Mouse (Mus musculus): Measurements from ENCODE around the gene Cilp2. TPM values are rescaled to one million over a fixed set of nuclear protein-coding genes. Genes with fewer than 3 reads are reported as not detected.

Gene Cilp2
- polyA plus RNA-seq, 1 experiment from 2014 or later = 0.35 TPM

GRCm38 (mm10) chr8:69919876-69920662 is 32.6 kb upstream of the Cilp2 start:
- no peak overlapping the region for H3K9ac ChIP-seq (ENCODE audit: low read length)
- DNase-seq (ENCODE audit: low spot score) (no peak), ATAC-seq (replicated peaks; ENCODE audit: low FRiP score) (peak; percentile 53)
- WGBS = 60% methylated on average over 11 of the region's 11 CpGs
- no peaks in the 10 kb centered on the region for H3K27me3 ChIP-seq (ENCODE audit: control insufficient read depth, insufficient read depth, low read length)
- no peaks in the 10 kb centered on the region; the same call in 1 of the 2 replicates for H3K4me1 ChIP-seq (replicated peaks; ENCODE audit: control insufficient read depth, insufficient read depth, low read length)
- no peak overlapping the region for H3K4me3 ChIP-seq (ENCODE audit: low read depth, low read length)
- no peak overlapping the region for H3K4me2 ChIP-seq (ENCODE audit: low read depth, low read length, severe bottlenecking)
- H3K36me3 ChIP-seq (ENCODE audit: control insufficient read depth, insufficient read depth, low read length) = peaks cover 5% of the 10 kb centered on the region; the same call in 1 of the 2 replicates
- H3K9me3 ChIP-seq (ENCODE audit: control insufficient read depth, low read length) = no peaks in the 10 kb centered on the region
- peak overlapping the region; percentile 58; the same call in 1 of the 2 replicates for H3K27ac ChIP-seq (ENCODE audit: low read depth, low read length)

GRCm38 (mm10) chr8:69919010-69919409 is 31.5 kb upstream of the Cilp2 start:
- Histone ChIP-seq H3K27me3 (ENCODE audit: control insufficient read depth, insufficient read depth, low read length) (no peaks in the 10 kb centered on the region), H3K9ac (ENCODE audit: low read length) (no peak overlapping the region), H3K4me3 (ENCODE audit: low read depth, low read length) (no peak overlapping the region), H3K4me2 (ENCODE audit: low read depth, low read length, severe bottlenecking) (no peak overlapping the region), H3K27ac (ENCODE audit: low read depth, low read length) (no peak overlapping the region), H3K36me3 (ENCODE audit: control insufficient read depth, insufficient read depth, low read length) (peaks cover 7% of the 10 kb centered on the region; the same call in 1 of the 2 replicates), H3K9me3 (ENCODE audit: control insufficient read depth, low read length) (no peaks in the 10 kb centered on the region), H3K4me1 (replicated peaks; ENCODE audit: control insufficient read depth, insufficient read depth, low read length) (no peaks in the 10 kb centered on the region; the same call in 1 of the 2 replicates)
- ATAC-seq (replicated peaks; ENCODE audit: low FRiP score) (peak; percentile 47), DNase-seq (ENCODE audit: low spot score) (peak; percentile 82)
- 78% methylated on average over 1 of the region's 1 CpGs for WGBS

GRCm38 (mm10) chr8:69918506-69918905 is 31.0 kb upstream of the Cilp2 start:
- ATAC-seq (replicated peaks; ENCODE audit: low FRiP score) = peak; percentile 14; the same call in 1 of the 2 replicates
- H3K36me3 ChIP-seq (ENCODE audit: control insufficient read depth, insufficient read depth, low read length) = peaks cover 7% of the 10 kb centered on the region; the same call in 1 of the 2 replicates

GRCm38 (mm10) chr8:69915748-69916147 is 28.3 kb upstream of the Cilp2 start:
- no peak for ATAC-seq (replicated peaks; ENCODE audit: low FRiP score)
- DNase-seq (ENCODE audit: low spot score) = no peak
- H3K9ac ChIP-seq (ENCODE audit: low read length) = no peak overlapping the region
- no peaks in the 10 kb centered on the region for H3K27me3 ChIP-seq (ENCODE audit: control insufficient read depth, insufficient read depth, low read length)
- H3K27ac ChIP-seq (ENCODE audit: low read depth, low read length) = no peak overlapping the region
- no peaks in the 10 kb centered on the region for H3K9me3 ChIP-seq (ENCODE audit: control insufficient read depth, low read length)
- WGBS = 45% methylated on average over 5 of the region's 5 CpGs
- no peak overlapping the region for H3K4me3 ChIP-seq (ENCODE audit: low read depth, low read length)
- no peaks in the 10 kb centered on the region; the same call in 1 of the 2 replicates for H3K4me1 ChIP-seq (replicated peaks; ENCODE audit: control insufficient read depth, insufficient read depth, low read length)
- H3K4me2 ChIP-seq (ENCODE audit: low read depth, low read length, severe bottlenecking) = no peak overlapping the region
- H3K36me3 ChIP-seq (ENCODE audit: control insufficient read depth, insufficient read depth, low read length) = peaks cover 12% of the 10 kb centered on the region; the same call in 1 of the 2 replicates

More at GRCm38 (mm10) chr8:69918506-69918905, 31.0 kb upstream of the Cilp2 start:
- H3K27me3 ChIP-seq (ENCODE audit: control insufficient read depth, insufficient read depth, low read length) = no peaks in the 10 kb centered on the region
- DNase-seq (ENCODE audit: low spot score) = no peak
- H3K9me3 ChIP-seq (ENCODE audit: control insufficient read depth, low read length) = no peaks in the 10 kb centered on the region
- no peak overlapping the region for H3K4me2 ChIP-seq (ENCODE audit: low read depth, low read length, severe bottlenecking)
- H3K4me1 ChIP-seq (replicated peaks; ENCODE audit: control insufficient read depth, insufficient read depth, low read length) = no peaks in the 10 kb centered on the region; the same call in 1 of the 2 replicates
- H3K27ac ChIP-seq (ENCODE audit: low read depth, low read length) = no peak overlapping the region
- H3K4me3 ChIP-seq (ENCODE audit: low read depth, low read length) = no peak overlapping the region
- H3K9ac ChIP-seq (ENCODE audit: low read length) = no peak overlapping the region

GRCm38 (mm10) chr8:69914526-69914925 is 27.0 kb upstream of the Cilp2 start:
- 87% methylated on average over 4 of the region's 4 CpGs for WGBS
- Histone ChIP-seq H3K36me3 (ENCODE audit: control insufficient read depth, insufficient read depth, low read length) (peaks cover 14% of the 10 kb centered on the region; the same call in 1 of the 2 replicates), H3K4me2 (ENCODE audit: low read depth, low read length, severe bottlenecking) (no peak overlapping the region), H3K4me1 (replicated peaks; ENCODE audit: control insufficient read depth, insufficient read depth, low read length) (no peaks in the 10 kb centered on the region), H3K9me3 (ENCODE audit: control insufficient read depth, low read length) (no peaks in the 10 kb centered on the region), H3K4me3 (ENCODE audit: low read depth, low read length) (no peak overlapping the region), H3K27me3 (ENCODE audit: control insufficient read depth, insufficient read depth, low read length) (no peaks in the 10 kb centered on the region), H3K27ac (ENCODE audit: low read depth, low read length) (no peak overlapping the region), H3K9ac (ENCODE audit: low read length) (no peak overlapping the region)
- ATAC-seq (replicated peaks; ENCODE audit: low FRiP score) = no peak
- no peak for DNase-seq (ENCODE audit: low spot score)

- 91% methylated on average over 12 of the region's 12 CpGs for WGBS
- Histone ChIP-seq H3K36me3 (ENCODE audit: control insufficient read depth, insufficient read depth, low read length) (peaks cover 17% of the 10 kb centered on the region; the same call in 1 of the 2 replicates), H3K4me2 (ENCODE audit: low read depth, low read length, severe bottlenecking) (no peak overlapping the region), H3K4me1 (replicated peaks; ENCODE audit: control insufficient read depth, insufficient read depth, low read length) (no peaks in the 10 kb centered on the region), H3K4me3 (ENCODE audit: low read depth, low read length) (no peak overlapping the region), H3K9ac (ENCODE audit: low read length) (no peak overlapping the region), H3K27me3 (ENCODE audit: control insufficient read depth, insufficient read depth, low read length) (no peaks in the 10 kb centered on the region), H3K27ac (ENCODE audit: low read depth, low read length) (no peak overlapping the region), H3K9me3 (ENCODE audit: control insufficient read depth, low read length) (no peaks in the 10 kb centered on the region)
- DNase-seq (ENCODE audit: low spot score) (no peak), ATAC-seq (replicated peaks; ENCODE audit: low FRiP score) (no peak)
Measured at GRCm38 (mm10) chr8:69912478-69913074, 25.1 kb upstream of the Cilp2 start.

GRCm38 (mm10) chr8:69911917-69912316 is 24.4 kb upstream of the Cilp2 start:
- DNase-seq (ENCODE audit: low spot score) (no peak), ATAC-seq (replicated peaks; ENCODE audit: low FRiP score) (no peak)
- Histone ChIP-seq H3K9ac (ENCODE audit: low read length) (no peak overlapping the region), H3K27ac (ENCODE audit: low read depth, low read length) (no peak overlapping the region), H3K4me2 (ENCODE audit: low read depth, low read length, severe bottlenecking) (no peak overlapping the region), H3K27me3 (ENCODE audit: control insufficient read depth, insufficient read depth, low read length) (no peaks in the 10 kb centered on the region), H3K4me1 (replicated peaks; ENCODE audit: control insufficient read depth, insufficient read depth, low read length) (no peaks in the 10 kb centered on the region), H3K9me3 (ENCODE audit: control insufficient read depth, low read length) (no peaks in the 10 kb centered on the region), H3K4me3 (ENCODE audit: low read depth, low read length) (no peak overlapping the region), H3K36me3 (ENCODE audit: control insufficient read depth, insufficient read depth, low read length) (peaks cover 17% of the 10 kb centered on the region; the same call in 1 of the 2 replicates)
- WGBS = 91% methylated on average over 13 of the region's 13 CpGs

- no peak overlapping the region for H3K4me3 ChIP-seq (ENCODE audit: low read depth, low read length)
- no peaks in the 10 kb centered on the region for H3K27me3 ChIP-seq (ENCODE audit: control insufficient read depth, insufficient read depth, low read length)
- no peak overlapping the region for H3K27ac ChIP-seq (ENCODE audit: low read depth, low read length)
- H3K9me3 ChIP-seq (ENCODE audit: control insufficient read depth, low read length) = no peaks in the 10 kb centered on the region
- ATAC-seq (replicated peaks; ENCODE audit: low FRiP score) = no peak
- 85% methylated on average over 2 of the region's 2 CpGs for WGBS
- peaks cover 7% of the 10 kb centered on the region; the same call in 1 of the 2 replicates for H3K36me3 ChIP-seq (ENCODE audit: control insufficient read depth, insufficient read depth, low read length)
- no peak for DNase-seq (ENCODE audit: low spot score)
- H3K4me2 ChIP-seq (ENCODE audit: low read depth, low read length, severe bottlenecking) = no peak overlapping the region
- peaks cover 6% of the 10 kb centered on the region; the same call in 1 of the 2 replicates for H3K4me1 ChIP-seq (replicated peaks; ENCODE audit: control insufficient read depth, insufficient read depth, low read length)
- no peak overlapping the region for H3K9ac ChIP-seq (ENCODE audit: low read length)
Measured at GRCm38 (mm10) chr8:69907106-69907505, 19.6 kb upstream of the Cilp2 start.

All from forebrain, embryonic 11.5 days (tissue).